Mouse (Mus musculus) ES-Bruce4 (cell line): ENCODE measurements at regions not wholly inside any gene's neighbourhood (a gene's known extent, or its start where the extent isn't known, plus 50 kb on each side); places are given as distances from the start of the nearest gene placed in this dataset.

ENCODE experiments used
- CTCF ChIP-seq: IDR thresholded peaks from one replicate; pipeline ENCODE4 v1.8.1; 2011; ENCODE audit warnings: low read depth, low read length
- POLR2A ChIP-seq: IDR thresholded peaks from one replicate; pipeline ENCODE4 v1.8.1; 2011; ENCODE audit warnings: low read length; ENCODE audit not compliant: insufficient read depth

GRCm38 (mm10) chr3:8001027-8001426, 1380.8 kb upstream of the 1700008P02Rik start:
- TF ChIP-seq POLR2A: no peak
- TF ChIP-seq CTCF: no peak
